Mouse (Mus musculus) MEL (cell line): ENCODE results near the gene Tifa. TPM values are rescaled to one million over a fixed set of nuclear protein-coding genes. Genes with fewer than 3 reads are reported as not detected.

ENCODE experiments used
- DNase-seq: peaks from one replicate; pipeline ENCODE4 v3.0.0; 2011; ENCODE audit warnings: low read depth, low spot score
- H3K27ac ChIP-seq: 2 replicates; pipeline ENCODE4 v1.5.1; 2012; ENCODE audit warnings: low read depth, mild to moderate bottlenecking, control low read depth, low read length, moderate library complexity; ENCODE audit not compliant: control insufficient read depth
- H3K27me3 ChIP-seq, 2 experiments: fragments of 150-350 bp in 1 of 2; sonication (generic) in 1 of 2; 2 replicates each; pipeline ENCODE4 v1.6.1; 2012; ENCODE audit warnings: low read length in 2 of 2, mild to moderate bottlenecking in 2 of 2, improper control_type of control experiment in 1 of 2, moderate library complexity in 1 of 2; ENCODE audit not compliant: insufficient read depth in 2 of 2, control insufficient read depth in 1 of 2
- H3K36me3 ChIP-seq, 2 experiments: 2 replicates each; pipeline ENCODE4 v1.6.1; 2012 to 2014; ENCODE audit warnings: low read length in 2 of 2, improper control_type of control experiment in 1 of 2, inconsistent platforms in 1 of 2, mild to moderate bottlenecking in 1 of 2; ENCODE audit not compliant: insufficient read depth in 2 of 2, control insufficient read depth in 1 of 2
- H3K4me1 ChIP-seq, 2 experiments: fragments of 150-350 bp in 1 of 2; sonication (generic) in 1 of 2; 2 replicates each; pipeline ENCODE4 v1.6.1; 2012; ENCODE audit warnings: low read length in 2 of 2, improper control_type of control experiment in 1 of 2, mild to moderate bottlenecking in 1 of 2; ENCODE audit not compliant: insufficient read depth in 2 of 2, control insufficient read depth in 1 of 2
- H3K4me3 ChIP-seq, 2 experiments: fragments of 150-350 bp in 1 of 2; sonication (generic) in 1 of 2; 2 replicates each; pipeline ENCODE4 v1.5.1; 2012; ENCODE audit warnings: low read depth in 2 of 2, low read length in 2 of 2, mild to moderate bottlenecking in 2 of 2, moderate library complexity in 2 of 2, control low read depth in 1 of 2, improper control_type of control experiment in 1 of 2; ENCODE audit not compliant: control insufficient read depth in 1 of 2, insufficient read depth in 1 of 2
- H3K79me2 ChIP-seq: 2 replicates; pipeline ENCODE4 v1.6.1; 2012; ENCODE audit warnings: mild to moderate bottlenecking, low read length, moderate library complexity; ENCODE audit not compliant: control insufficient read depth, poor library complexity, insufficient read depth
- H3K9ac ChIP-seq: 2 replicates; pipeline ENCODE4 v1.6.1; 2012; ENCODE audit warnings: low read depth, mild to moderate bottlenecking, control low read depth, low read length, moderate library complexity; ENCODE audit not compliant: control insufficient read depth, poor library complexity, severe bottlenecking
- H3K9me3 ChIP-seq: fragments of 150-350 bp; sonication (generic); replicated peaks from 2 replicates; pipeline ENCODE4 v1.6.1; 2012; ENCODE audit warnings: mild to moderate bottlenecking, low read length, improper control_type of control experiment, moderate library complexity; ENCODE audit not compliant: insufficient read depth
- BHLHE40 ChIP-seq: IDR thresholded peaks from 2 replicates; pipeline ENCODE4 v1.6.1; 2012; ENCODE audit warnings: low read depth, mild to moderate bottlenecking, inconsistent platforms, low read length, improper control_type of control experiment, borderline replicate concordance
- CTCF ChIP-seq, 3 experiments: IDR thresholded peaks in 2 of 3; conservative IDR thresholded peaks in 1 of 3; 2 replicates each; pipeline ENCODE4 v1.5.1; 2011 to 2012; ENCODE audit warnings: low read length in 3 of 3, low read depth in 2 of 3, mild to moderate bottlenecking in 2 of 3, improper control_type of control experiment in 1 of 3, inconsistent platforms in 1 of 3, mixed read lengths in 1 of 3, moderate library complexity in 1 of 3; ENCODE audit not compliant: control insufficient read depth in 1 of 3, insufficient read depth in 1 of 3, poor library complexity in 1 of 3, severe bottlenecking in 1 of 3
- E2F4 ChIP-seq: IDR thresholded peaks from 2 replicates; pipeline ENCODE4 v1.6.1; 2011; ENCODE audit warnings: low read depth, low read length, improper control_type of control experiment, borderline replicate concordance
- ETS1 ChIP-seq: IDR thresholded peaks from 2 replicates; pipeline ENCODE4 v1.6.1; 2012; ENCODE audit warnings: low read depth, mild to moderate bottlenecking, inconsistent platforms, low read length, improper control_type of control experiment, moderate library complexity
- KAT2A ChIP-seq: conservative IDR thresholded peaks from 2 replicates; pipeline ENCODE4 v1.6.1; 2012; ENCODE audit warnings: low read depth, low read length, improper control_type of control experiment, inconsistent platforms
- MEF2A ChIP-seq: IDR thresholded peaks from 2 replicates; pipeline ENCODE4 v1.6.1; 2014; ENCODE audit warnings: low read depth, mild to moderate bottlenecking, inconsistent platforms, low read length, improper control_type of control experiment; ENCODE audit not compliant: poor library complexity, insufficient replicate concordance, severe bottlenecking; ENCODE audit errors: extremely low read depth
- MXI1 ChIP-seq: IDR thresholded peaks from 2 replicates; pipeline ENCODE4 v1.6.1; 2011; ENCODE audit warnings: mild to moderate bottlenecking, low read depth, low read length, improper control_type of control experiment
- RAD21 ChIP-seq: IDR thresholded peaks from 2 replicates; pipeline ENCODE4 v1.6.1; 2011; ENCODE audit warnings: mild to moderate bottlenecking, low read depth, low read length, improper control_type of control experiment
- SIN3A ChIP-seq: IDR thresholded peaks from 2 replicates; pipeline ENCODE4 v1.6.1; 2012; ENCODE audit warnings: low read length, improper control_type of control experiment, inconsistent platforms
- SMC3 ChIP-seq: IDR thresholded peaks from 2 replicates; pipeline ENCODE4 v1.6.1; 2011; ENCODE audit warnings: low read depth, low read length, improper control_type of control experiment
- UBTF ChIP-seq: IDR thresholded peaks from 2 replicates; pipeline ENCODE4 v1.6.1; 2012; ENCODE audit warnings: low read depth, mild to moderate bottlenecking, inconsistent platforms, low read length, improper control_type of control experiment, moderate library complexity, borderline replicate concordance; ENCODE audit not compliant: insufficient read depth
- USF2 ChIP-seq, 2 experiments: IDR thresholded peaks; 2 replicates each; pipeline ENCODE4 v1.6.1; 2011 to 2012; ENCODE audit warnings: improper control_type of control experiment in 2 of 2, low read length in 2 of 2, borderline replicate concordance in 1 of 2, inconsistent platforms in 1 of 2, low read depth in 1 of 2, mild to moderate bottlenecking in 1 of 2; ENCODE audit not compliant: insufficient read depth in 1 of 2
- ZNF384 ChIP-seq: IDR thresholded peaks from 2 replicates; pipeline ENCODE4 v1.6.1; 2012; ENCODE audit warnings: low read depth, mild to moderate bottlenecking, inconsistent platforms, low read length, improper control_type of control experiment
- polyA plus RNA-seq, 2 experiments: library from polyadenylated mRNA; stranded (reverse) in 1 of 2; unstranded in 1 of 2; fragments of >175 nt in 1 of 2; fragments of >200 nt in 1 of 2; gene quantifications; 2 replicates each; pipeline versions ENCODE4 v1.2.1 to v1.2.4; 2012; ENCODE audit warnings: low replicate concordance in 2 of 2, low read depth in 1 of 2; ENCODE audit not compliant: insufficient read length in 2 of 2, insufficient read depth in 1 of 2, missing spikeins in 1 of 2
- total RNA-seq: library from RNA; depleted of rRNA; stranded (reverse); fragments of 300-350 nt; gene quantifications from 2 replicates; pipeline ENCODE4 v1.2.3, GENCODE M21; 2012

The Tifa gene
- total and polyA plus RNA-seq, 3 experiments = 1.7 to 3.0 TPM; not detected in 1

DNA sequence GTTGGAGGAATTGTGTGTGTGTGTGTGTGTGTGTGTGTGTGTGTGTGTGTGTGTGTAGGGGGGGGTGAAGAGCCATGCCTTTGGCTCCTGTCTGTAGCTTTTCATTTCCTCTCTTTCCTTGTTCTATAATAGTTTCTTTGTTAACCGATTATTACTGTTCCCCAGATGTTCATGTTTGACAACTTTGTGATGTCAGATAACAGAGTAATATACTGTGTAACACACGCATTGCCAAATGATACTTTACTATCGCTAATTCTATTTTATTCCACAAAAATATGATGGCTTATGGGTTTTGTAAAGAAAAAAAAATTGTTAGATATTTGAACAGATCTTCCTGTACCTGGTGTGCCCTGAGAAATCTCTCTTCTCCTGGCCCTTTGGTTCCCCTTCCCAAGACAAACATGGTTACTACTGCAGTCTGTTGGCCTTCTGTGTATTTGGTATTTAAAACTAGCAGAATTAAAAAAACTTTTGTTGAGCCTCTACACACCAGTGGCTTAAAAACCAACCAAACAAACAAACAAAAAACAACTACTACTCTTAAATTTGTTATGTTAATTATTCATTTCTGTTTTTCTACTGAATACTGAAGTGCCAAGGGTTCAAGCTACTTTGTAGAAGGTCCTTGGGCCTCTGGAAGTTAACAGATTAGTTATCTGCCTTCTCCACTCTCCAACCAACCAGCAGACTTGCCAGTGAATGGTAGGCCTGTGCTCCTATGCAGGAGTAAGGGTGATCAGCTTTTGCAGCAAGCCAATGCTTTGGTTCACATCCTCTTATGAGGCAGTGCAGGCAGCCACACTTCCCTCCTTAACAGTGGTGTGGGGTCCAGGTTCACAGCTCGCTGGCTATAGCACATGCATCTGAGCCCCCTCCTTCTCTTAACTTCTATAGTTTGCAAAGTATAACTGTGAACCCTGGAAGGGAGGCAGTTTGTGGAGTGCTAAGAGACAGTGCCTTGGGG, 2.3 kb downstream of the Tifa start (continued):
- no peak for TF ChIP-seq USF2 (IDR thresholded peaks at IDR 0.05; ENCODE audit: borderline replicate concordance in 1 of 2, insufficient read depth in 1 of 2, low read depth in 1 of 2, low read length in 2 of 2)
- TF ChIP-seq E2F4 = no peak
- TF ChIP-seq UBTF = no peak
- no peak; the same call in 1 of the 2 replicates for TF ChIP-seq KAT2A
- peak; percentile 43 for TF ChIP-seq MXI1

DNA sequence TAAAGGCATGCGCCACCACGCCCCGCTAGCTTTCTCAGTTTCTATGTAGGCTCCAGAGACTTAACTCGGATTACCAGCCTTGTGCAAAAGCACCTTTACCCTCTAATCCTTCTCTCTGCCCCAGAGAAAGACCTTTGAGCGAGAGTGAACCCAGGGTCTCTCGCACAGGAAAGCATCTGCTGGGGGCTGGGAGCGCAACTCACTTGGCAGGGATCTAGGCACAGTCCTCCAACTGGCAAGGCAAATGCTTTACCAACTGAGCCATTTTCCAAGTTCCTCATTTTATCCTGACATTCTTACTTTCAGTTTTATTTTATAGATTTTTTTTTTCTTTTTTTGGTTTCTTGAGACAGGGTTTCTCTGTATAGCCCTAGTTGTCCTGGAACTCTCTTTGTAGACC, 3.4 kb downstream of the Tifa start:
- Histone ChIP-seq H3K4me3 (peak overlapping the region in 1 of 2 experiments; percentile 32; a peak in 1 of 4 replicates), H3K27me3 (no peaks in the 10 kb centered on the region)
- peak; percentile 67; the same call in 1 of the 2 replicates for TF ChIP-seq ZNF384
- TF ChIP-seq ETS1 = peak; percentile 74
- no peak for TF ChIP-seq KAT2A
- peak; percentile 37; the same call in 1 of the 2 replicates for TF ChIP-seq SIN3A

DNA sequence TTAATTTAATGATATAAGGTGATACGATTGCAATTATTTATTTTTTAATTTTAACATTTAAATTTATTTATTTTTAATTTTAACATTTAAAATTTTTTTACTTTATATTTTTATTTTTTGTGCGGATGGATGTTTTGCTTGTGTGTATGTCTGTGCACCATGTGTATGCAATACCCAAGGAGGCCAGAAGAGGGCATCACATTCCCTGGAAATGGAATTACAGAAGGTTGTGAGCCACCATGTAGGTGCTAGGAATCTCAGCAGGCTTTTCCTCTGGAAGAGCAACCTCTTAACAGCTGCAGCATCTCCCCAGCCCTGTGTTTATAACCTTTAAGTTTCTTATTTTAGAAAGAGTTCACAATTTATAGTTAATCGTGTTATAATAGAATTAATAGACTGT, 6.2 kb downstream of the Tifa start:
- DNase-seq = peak; percentile 33
- H3K27me3 ChIP-seq = no peaks in the 10 kb centered on the region
- TF ChIP-seq SMC3 (peak; percentile 31), BHLHE40 (no peak), RAD21 (peak; percentile 26), CTCF (IDR thresholded peaks at IDR 0.05 in 2 of 3, conservative IDR thresholded peaks at IDR 0.05 in 1 of 3; ENCODE audit: control insufficient read depth in 1 of 3, insufficient read depth in 1 of 3, low read depth in 2 of 3, low read length in 3 of 3, poor library complexity in 1 of 3, severe bottlenecking in 1 of 3) (peak; percentile 21 to 45 (median 40); a peak in 5 of 6 replicates), MEF2A (no peak), ETS1 (no peak)
- no peak overlapping the region for H3K9ac ChIP-seq
- no peaks in the 10 kb centered on the region; the same call in 1 of the 2 replicates for H3K79me2 ChIP-seq
- H3K27ac ChIP-seq = no peak overlapping the region
- peaks cover 0 to 10% of the 10 kb centered on the region in 2 experiments; a peak in 2 of 4 replicates for H3K36me3 ChIP-seq
- no peak overlapping the region for H3K4me3 ChIP-seq
- H3K4me1 ChIP-seq = peaks cover 5 to 12% of the 10 kb centered on the region in 2 experiments; a peak in 3 of 4 replicates
- H3K9me3 ChIP-seq = no peaks in the 10 kb centered on the region

More for the DNA sequence above, 3.4 kb downstream of the Tifa start:
- peak overlapping the region; percentile 31; the same call in 1 of the 2 replicates for H3K9ac ChIP-seq
- H3K27ac ChIP-seq = peak overlapping the region; percentile 73
- no peaks in the 10 kb centered on the region; the same call in 1 of the 2 replicates for H3K79me2 ChIP-seq
- peak; percentile 54 for DNase-seq
- no peaks in the 10 kb centered on the region for H3K9me3 ChIP-seq
- H3K36me3 ChIP-seq = peaks cover 0 to 10% of the 10 kb centered on the region in 2 experiments; a peak in 2 of 4 replicates
- H3K4me1 ChIP-seq = peaks cover 5 to 14% of the 10 kb centered on the region in 2 experiments; a peak in 3 of 4 replicates
